Mouse (Mus musculus) left cerebral cortex, postnatal 10 days (tissue): ENCODE results near the gene Batf3. TPM values are rescaled to one million over a fixed set of nuclear protein-coding genes. Genes with fewer than 3 reads are reported as not detected.

Source experiments
- DNase-seq, 2 experiments: peaks; one replicate each; pipeline ENCODE4 v3.0.0; 2021 to 2022; ENCODE audit warnings: low spot score in 2 of 2, mixed read lengths in 1 of 2; ENCODE audit errors: extremely low spot score in 1 of 2
- intact Hi-C: fragments of 180-260 bp; cut with DNase I; formaldehyde crosslinking; loops from one replicate; pipeline ENCODE4 v1.15.1; 2025
- total RNA-seq, 2 experiments: library from RNA; stranded (reverse); gene quantifications; 2 replicates each; pipeline ENCODE4 v1.2.3; 2021

Gene Batf3
- total RNA-seq = under 1 TPM; 0.47 to 0.60 TPM

- intact Hi-C loops = loop anchor here (5.0 kb wide), 2 partner anchors 74 to 179 kb away; no protein-coding TSS in a partner anchor
These were observed at the start of gene Batf3 for GRCm38 (mm10) chr1:191097802-191098747. Gene Batf3 (plus strand): TSS chr1:191097847.

GRCm38 (mm10) chr1:191053555-191053954 is 44.1 kb upstream of the Batf3 start:
- no peak for DNase-seq
- intact Hi-C loops = no loop called here

More at GRCm38 (mm10) chr1:191097802-191098747, at the start of gene Batf3:
- DNase-seq = peak in 1 of 2 experiments; percentile 76

- no peak for DNase-seq
- intact Hi-C loops = no loop called here
These were observed 42.6 kb upstream of the Batf3 start for GRCm38 (mm10) chr1:191054870-191055532.

GRCm38 (mm10) chr1:191055533-191055873 is 42.1 kb upstream of the Batf3 start:
- DNase-seq = no peak
- intact Hi-C loops = no loop called here

- intact Hi-C loops = no loop called here
- DNase-seq = no peak
These were observed 40.2 kb upstream of the Batf3 start for GRCm38 (mm10) chr1:191057461-191057860.

GRCm38 (mm10) chr1:191062241-191062780 is 35.3 kb upstream of the Batf3 start:
- no peak for DNase-seq
- intact Hi-C loops = no loop called here

- peak; percentile 90 to 93 for DNase-seq
- intact Hi-C loops = no loop called here
These were observed 34.7 kb upstream of the Batf3 start, which contains the start of the genes Tatdn3 and Nsl1 for GRCm38 (mm10) chr1:191062781-191063485. Gene Tatdn3 (minus strand): TSS chr1:191062932. Gene Nsl1 (plus strand): TSS chr1:191063012.

- intact Hi-C loops = no loop called here
- DNase-seq = no peak
These were observed 33.9 kb upstream of the Batf3 start for GRCm38 (mm10) chr1:191063700-191064099.

GRCm38 (mm10) chr1:191064535-191064934 is 33.1 kb upstream of the Batf3 start:
- DNase-seq = no peak
- intact Hi-C loops = no loop called here

GRCm38 (mm10) chr1:191065188-191065587 is 32.5 kb upstream of the Batf3 start:
- DNase-seq = no peak
- intact Hi-C loops = no loop called here

GRCm38 (mm10) chr1:191068377-191068776 is 29.3 kb upstream of the Batf3 start:
- intact Hi-C loops = no loop called here
- DNase-seq = no peak

GRCm38 (mm10) chr1:191070259-191070658 is 27.4 kb upstream of the Batf3 start:
- DNase-seq = no peak
- intact Hi-C loops = no loop called here

GRCm38 (mm10) chr1:191071613-191072012 is 26.0 kb upstream of the Batf3 start:
- intact Hi-C loops = no loop called here

GRCm38 (mm10) chr1:191072329-191072913 is 25.2 kb upstream of the Batf3 start:
- intact Hi-C loops = no loop called here
- no peak for DNase-seq

More at GRCm38 (mm10) chr1:191071613-191072012, 26.0 kb upstream of the Batf3 start:
- no peak for DNase-seq

- intact Hi-C loops = no loop called here
- DNase-seq = peak; percentile 45 to 69
These were observed 24.6 kb upstream of the Batf3 start for GRCm38 (mm10) chr1:191073001-191073400.

- DNase-seq = no peak
- intact Hi-C loops = no loop called here
These were observed 24.2 kb upstream of the Batf3 start for GRCm38 (mm10) chr1:191073486-191073885.

- intact Hi-C loops = loop anchor here (5.0 kb wide), 2 partner anchors 83 to 133 kb away; no protein-coding TSS in a partner anchor
These were observed 22.3 kb upstream of the Batf3 start for GRCm38 (mm10) chr1:191075199-191075883.

GRCm38 (mm10) chr1:191083230-191083629 is 14.4 kb upstream of the Batf3 start:
- intact Hi-C loops = no loop called here

More at GRCm38 (mm10) chr1:191075199-191075883, 22.3 kb upstream of the Batf3 start:
- peak; percentile 50 to 64 for DNase-seq

More at GRCm38 (mm10) chr1:191083230-191083629, 14.4 kb upstream of the Batf3 start:
- DNase-seq = no peak
